Mouse (Mus musculus) liver, embryonic 14.5 days (tissue): ENCODE data around the gene Il6st.

Source experiments
- CTCF ChIP-seq: IDR thresholded peaks from 2 replicates; pipeline ENCODE4 v1.5.1; 2016; ENCODE audit warnings: antibody characterized with exemption, low read depth, control low read depth
- EP300 ChIP-seq: IDR thresholded peaks from 2 replicates; pipeline ENCODE4 v1.6.1; 2016; ENCODE audit warnings: antibody characterized with exemption, low read depth

DNA sequence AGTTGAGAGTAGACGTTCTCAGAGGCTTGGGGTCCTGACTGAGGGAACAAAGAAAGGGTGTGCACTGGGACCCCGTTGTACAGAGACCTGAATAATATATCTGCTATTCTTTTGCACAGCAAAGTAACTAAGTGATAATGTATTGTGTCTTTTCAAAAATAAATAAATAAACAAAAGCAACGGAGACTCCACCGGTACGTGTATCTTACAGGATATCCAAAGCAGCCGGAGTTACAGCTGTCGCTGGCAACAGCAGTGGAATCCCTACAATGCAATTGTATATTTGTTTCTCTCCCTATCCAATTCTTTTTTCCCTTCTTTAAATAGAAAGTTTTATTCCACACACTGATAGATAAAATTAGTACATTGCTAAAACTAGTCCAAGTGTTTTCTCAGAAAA, 15.2 kb downstream of the Il6st start:
- TF ChIP-seq CTCF (no peak), EP300 (no peak)
